17 mouse cellular contexts compared by ENCODE assay signal in genomic region chr13:112990346-112990745, GRCm38 (mm10). TPM values are rescaled to one million over a fixed set of nuclear protein-coding genes. Genes with fewer than 3 reads are reported as not detected.
A peak's percentile ranks its signal among the peaks of the same experiment; 100 is the strongest.
DNase-seq lines count a peak whose midpoint lies in the region; ATAC-seq and TF ChIP-seq lines count a peak whose summit lies in the region.
"Had no signal": no experiment of that assay in that cellular context is flagged by ENCODE, and none has a peak within 500 bp of the region (broad histone marks: within the 10 kb centered on the region; RNA-seq: fewer than 3 reads in every experiment).

No protein-coding gene starts in this region.

- 0 out of 2 replicates have a peak overlapping the region, but pooled peaks have one; percentile 13 for H3K4me2 ChIP-seq in intestine, postnatal 0 days (replicated peaks; ENCODE audit: low read depth)
- no peak overlapping the region for H3K4me2 ChIP-seq in intestine, embryonic 16.5 days (ENCODE audit: low read depth, low read length)

- peaks cover 91% of the 10 kb centered on the region for H3K27me3 ChIP-seq in intestine, postnatal 0 days (replicated peaks; ENCODE audit: control insufficient read depth, insufficient read depth, low read length)
- H3K27me3 ChIP-seq in intestine, embryonic 16.5 days (replicated peaks; ENCODE audit: control insufficient read depth, insufficient read depth, low read length), result peaks cover 87% of the 10 kb centered on the region
- H3K27me3 ChIP-seq in embryonic facial prominence, embryonic 10.5 days (replicated peaks; ENCODE audit: low read depth, poor library complexity, severe bottlenecking), result peaks cover 99% of the 10 kb centered on the region

- no peak for ATAC-seq in intestine, postnatal 0 days
- no peak for ATAC-seq in intestine, embryonic 16.5 days
- ATAC-seq: forebrain, postnatal 0 days; midbrain, embryonic 16.5 days had no signal

- no peaks in the 10 kb centered on the region for H3K36me3 ChIP-seq in intestine, postnatal 0 days (ENCODE audit: control insufficient read depth, insufficient read depth)
- H3K36me3 ChIP-seq in intestine, embryonic 16.5 days (ENCODE audit: control insufficient read depth, insufficient read depth, low read length), result no peaks in the 10 kb centered on the region
- no peaks in the 10 kb centered on the region for H3K36me3 ChIP-seq in embryonic facial prominence, embryonic 10.5 days (replicated peaks)

- peak; percentile 20 for DNase-seq in lung, postnatal 10 days
- no peak for DNase-seq in lung, postnatal 14 days
- peak; percentile 28 for DNase-seq in embryonic facial prominence, embryonic 10.5 days (ENCODE audit: low spot score)
- DNase-seq in lung, postnatal 36 days, result peak; percentile 22
- no peak for DNase-seq in spleen, postnatal 36 days (ENCODE audit: low spot score in 2 of 2)
- DNase-seq: adrenal gland, postnatal 14 days; cerebellum, adult 9-10 months; forebrain, postnatal 0 days; heart, postnatal 4 days; kidney, adult 8-10 months had no signal

- no peak for TF ChIP-seq CTCF in intestine, postnatal 0 days (IDR thresholded peaks at IDR 0.05; ENCODE audit: low read depth)

- no peak overlapping the region for H3K4me3 ChIP-seq in intestine, postnatal 0 days (ENCODE audit: low read depth, low read length)
- no peak overlapping the region for H3K4me3 ChIP-seq in intestine, embryonic 16.5 days (ENCODE audit: low read length)
- H3K4me3 ChIP-seq in embryonic facial prominence, embryonic 10.5 days, result no peak overlapping the region
- H3K4me3 ChIP-seq: erythroblast, embryonic 14.5 days; left cerebral cortex, adult 2 months had no signal

- no peak overlapping the region for H3K9ac ChIP-seq in intestine, postnatal 0 days (ENCODE audit: low read depth, low read length)
- no peak overlapping the region for H3K9ac ChIP-seq in intestine, embryonic 16.5 days (ENCODE audit: low read depth, low read length)
- H3K9ac ChIP-seq: forebrain, postnatal 0 days had no signal

- no peaks in the 10 kb centered on the region for H3K9me3 ChIP-seq in intestine, postnatal 0 days (ENCODE audit: control insufficient read depth)
- no peaks in the 10 kb centered on the region for H3K9me3 ChIP-seq in intestine, embryonic 16.5 days (ENCODE audit: control insufficient read depth, low read length)
- H3K9me3 ChIP-seq in embryonic facial prominence, embryonic 10.5 days, result no peaks in the 10 kb centered on the region

- 25% methylated on average over 4 of the region's 4 CpGs for WGBS in intestine, postnatal 0 days
- WGBS in intestine, embryonic 16.5 days, result 15% methylated on average over 4 of the region's 4 CpGs
- WGBS in embryonic facial prominence, embryonic 10.5 days, result 9% methylated on average over 4 of the region's 4 CpGs

- H3K27ac ChIP-seq in intestine, postnatal 0 days (ENCODE audit: low read depth, low read length), result no peak overlapping the region
- no peak overlapping the region for H3K27ac ChIP-seq in intestine, embryonic 16.5 days (ENCODE audit: low read length)
- no peak overlapping the region for H3K27ac ChIP-seq in embryonic facial prominence, embryonic 10.5 days (replicated peaks)
- H3K27ac ChIP-seq: left cerebral cortex, adult 2 months had no signal

- H3K4me1 ChIP-seq in intestine, postnatal 0 days (replicated peaks; ENCODE audit: control insufficient read depth, insufficient read depth, low read length), result 0 out of 2 replicates have a peak, but pooled peaks cover 7% of the 10 kb centered on the region
- H3K4me1 ChIP-seq in intestine, embryonic 16.5 days (ENCODE audit: control insufficient read depth, insufficient read depth, low read length), result peaks cover 32% of the 10 kb centered on the region
- peaks cover 57% of the 10 kb centered on the region for H3K4me1 ChIP-seq in embryonic facial prominence, embryonic 10.5 days

RNA-seq across cellular contexts. Expression of gene Ccno, which starts 2.7 kb away (rescaled TPM):
- polyA plus RNA-seq in intestine, postnatal 0 days (2015; fragmentation: Nextera tagmentation; extraction: Ambion mirVana), result 0.10 and 0.12 TPM in 2 replicates
- polyA plus RNA-seq in intestine, embryonic 16.5 days (2015; fragmentation: Nextera tagmentation; extraction: Ambion mirVana), result 0.13 and 0.32 TPM in 2 replicates
- 0.24 and 0.57 TPM in 2 replicates for polyA plus RNA-seq in embryonic facial prominence, embryonic 10.5 days (2016; fragmentation: Nextera tagmentation; extraction: Ambion mirVana)
- polyA plus RNA-seq: erythroblast, embryonic 14.5 days had no signal

RNA-seq across cellular contexts. Expression of gene Mcidas, which starts 3.3 kb away (rescaled TPM):
- not detected in 2 replicates for polyA plus RNA-seq in intestine, postnatal 0 days (2015; fragmentation: Nextera tagmentation; extraction: Ambion mirVana)
- polyA plus RNA-seq in intestine, embryonic 16.5 days (2015; fragmentation: Nextera tagmentation; extraction: Ambion mirVana), result 0.05 TPM in 1 of 2 replicates, not detected in the other
- polyA plus RNA-seq in embryonic facial prominence, embryonic 10.5 days (2016; fragmentation: Nextera tagmentation; extraction: Ambion mirVana), result 0.06 and 0.50 TPM in 2 replicates
- polyA plus RNA-seq: erythroblast, embryonic 14.5 days; limb, embryonic 11.5 days; liver, embryonic 16.5 days had no signal

RNA-seq across cellular contexts. Expression of gene Cdc20b, which starts 44.6 kb away (rescaled TPM):
- not detected in 2 replicates for polyA plus RNA-seq in intestine, postnatal 0 days (2015; fragmentation: Nextera tagmentation; extraction: Ambion mirVana)
- polyA plus RNA-seq in intestine, embryonic 16.5 days (2015; fragmentation: Nextera tagmentation; extraction: Ambion mirVana), result not detected in 2 replicates
- 0.19 and 0.83 TPM in 2 replicates for polyA plus RNA-seq in embryonic facial prominence, embryonic 10.5 days (2016; fragmentation: Nextera tagmentation; extraction: Ambion mirVana)
- polyA plus RNA-seq: erythroblast, embryonic 14.5 days; limb, embryonic 11.5 days; liver, embryonic 16.5 days had no signal

RNA-seq across cellular contexts. Expression of gene Gpx8, which starts 55.9 kb away (rescaled TPM):
- 50.4 and 51.7 TPM in 2 replicates for polyA plus RNA-seq in intestine, postnatal 0 days (2015; fragmentation: Nextera tagmentation; extraction: Ambion mirVana)
- polyA plus RNA-seq in intestine, embryonic 16.5 days (2015; fragmentation: Nextera tagmentation; extraction: Ambion mirVana), result 80.4 and 91.0 TPM in 2 replicates
- 90.2 and 98.3 TPM in 2 replicates for polyA plus RNA-seq in embryonic facial prominence, embryonic 10.5 days (2016; fragmentation: Nextera tagmentation; extraction: Ambion mirVana)
- polyA plus RNA-seq: erythroblast, embryonic 14.5 days had no signal

Comparison
In these comparisons a context has a peak if more than half of its experiments do, and no peak if none do; other contexts are left out.
1. DNase-seq: peak in lung, postnatal 10 days (single experiment), embryonic facial prominence, embryonic 10.5 days (single experiment) and lung, postnatal 36 days (single experiment); none in lung, postnatal 14 days (single experiment) and spleen, postnatal 36 days (0 of 2).